Mouse (Mus musculus) limb, embryonic 13.5 days (tissue): Measurements from ENCODE around the gene Erbb3. TPM values are rescaled to one million over a fixed set of nuclear protein-coding genes. Genes with fewer than 3 reads are reported as not detected.
"Not testable (repeated sequence)": the region's sequence is repeated elsewhere in the genome, so short reads cannot be mapped to it uniquely, and the experiment has no call there.

Experiments used
- ATAC-seq: fragments of 200-750 bp; cut with Nextera tagmentation; 2 replicates; pipeline ENCODE4 v1.8.0; 2017; ENCODE audit warnings: low read depth, moderate number of reproducible peaks, moderate TSS enrichment; ENCODE audit not compliant: low FRiP score
- H3K27ac ChIP-seq: fragments of 300-500 bp; sonication (generic); 2 replicates; pipeline ENCODE4 v1.5.1; 2015; ENCODE audit warnings: inconsistent platforms, mild to moderate bottlenecking, moderate library complexity
- H3K27me3 ChIP-seq: fragments of 300-500 bp; sonication (generic); 2 replicates; pipeline ENCODE4 v1.6.1; 2015; ENCODE audit warnings: mild to moderate bottlenecking, inconsistent platforms
- H3K36me3 ChIP-seq: fragments of 300-500 bp; sonication (generic); 2 replicates; pipeline ENCODE4 v1.6.1; 2015; ENCODE audit warnings: inconsistent platforms, mild to moderate bottlenecking, moderate library complexity
- H3K4me1 ChIP-seq: fragments of 300-500 bp; sonication (generic); 2 replicates; pipeline ENCODE4 v1.6.1; 2015; ENCODE audit warnings: inconsistent platforms
- H3K4me2 ChIP-seq: fragments of 300-500 bp; sonication (generic); replicated peaks from 2 replicates; pipeline ENCODE4 v1.6.1; 2015; ENCODE audit warnings: inconsistent platforms, mild to moderate bottlenecking, moderate library complexity
- H3K4me3 ChIP-seq: fragments of 300-500 bp; sonication (generic); 2 replicates; pipeline ENCODE4 v1.5.1; 2015; ENCODE audit warnings: moderate library complexity, mild to moderate bottlenecking, inconsistent platforms
- H3K9ac ChIP-seq: fragments of 300-500 bp; sonication (generic); 2 replicates; pipeline ENCODE4 v1.6.1; 2015; ENCODE audit warnings: mild to moderate bottlenecking, inconsistent platforms
- H3K9me3 ChIP-seq: fragments of 300-500 bp; sonication (generic); 2 replicates; pipeline ENCODE4 v1.6.1; 2016; ENCODE audit warnings: inconsistent platforms
- WGBS: fragments of 180-500 bp; shearing (Covaris S2); methylation state at CpG from one replicate; pipeline ENCODE4 v1.1.7; 2015; 5-methylcytosine and 5-hydroxymethylcytosine counted together
- polyA plus RNA-seq: library from polyadenylated mRNA; unstranded; fragments of >200 nt; fragmentation: Nextera tagmentation; extraction: Ambion mirVana; gene quantifications from 2 replicates; pipeline ENCODE4 v1.2.1, GENCODE M21; 2015

The Erbb3 gene
- polyA plus RNA-seq, 1 experiment from 2014 or later, result 17.5 TPM

DNA sequence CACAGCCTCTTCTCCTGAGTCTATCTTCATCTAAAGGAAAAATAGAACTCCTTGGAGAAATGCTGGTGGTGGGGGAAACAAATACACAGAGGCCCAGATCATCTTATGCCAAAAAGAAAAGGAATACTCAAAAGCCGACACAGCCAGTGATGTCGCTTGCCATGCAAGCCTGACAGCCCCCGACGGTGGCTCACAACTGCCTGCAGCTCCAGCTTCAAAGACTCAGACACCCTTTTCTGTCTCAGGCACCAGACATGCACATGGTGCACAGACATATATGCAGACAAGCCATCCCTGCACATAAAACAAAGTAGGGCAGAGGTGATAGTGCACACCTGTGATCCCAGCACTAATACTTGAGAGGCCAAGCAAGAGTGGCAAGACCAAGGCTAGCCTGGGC, 9.7 kb downstream of the Erbb3 start:
- H3K9ac ChIP-seq, result no peak overlapping the region
- peaks cover 3% of the 10 kb centered on the region; the same call in 1 of the 2 replicates for H3K9me3 ChIP-seq
- H3K36me3 ChIP-seq, result peaks cover 14% of the 10 kb centered on the region
- H3K4me3 ChIP-seq, result no peak overlapping the region
- no peak overlapping the region for H3K4me2 ChIP-seq
- H3K27me3 ChIP-seq, result peaks cover 18% of the 10 kb centered on the region
- ATAC-seq, result no peak
- no peak overlapping the region for H3K27ac ChIP-seq
- peaks cover 11% of the 10 kb centered on the region for H3K4me1 ChIP-seq
- WGBS, result 66% methylated on average over 4 of the region's 4 CpGs

DNA sequence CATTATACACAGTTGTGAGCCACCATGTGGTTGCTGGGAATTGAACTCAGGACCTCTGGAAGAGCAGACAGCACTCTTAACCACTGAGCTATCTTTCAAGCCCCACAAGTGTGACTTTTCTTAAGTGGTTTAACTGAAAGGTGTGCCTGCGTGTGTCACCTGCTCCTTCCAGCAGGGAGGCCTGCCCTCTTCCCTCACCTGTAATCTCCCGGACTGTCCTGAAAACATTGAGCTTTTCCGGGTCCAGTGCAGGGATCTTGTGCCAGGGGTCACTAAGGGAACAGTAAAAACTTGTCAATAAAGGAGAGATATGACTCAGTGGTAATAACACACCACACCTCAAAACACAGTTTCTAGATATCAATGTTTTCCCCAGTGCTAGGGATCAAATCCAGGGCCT, 10.2 kb downstream of the Erbb3 start:
- no peak for ATAC-seq
- H3K4me2 ChIP-seq, result no peak overlapping the region
- H3K36me3 ChIP-seq, result peaks cover 14% of the 10 kb centered on the region
- H3K27me3 ChIP-seq, result peaks cover 14% of the 10 kb centered on the region
- no peak overlapping the region for H3K27ac ChIP-seq
- peaks cover 3% of the 10 kb centered on the region; the same call in 1 of the 2 replicates for H3K9me3 ChIP-seq
- H3K9ac ChIP-seq, result no peak overlapping the region
- no peak overlapping the region for H3K4me3 ChIP-seq
- WGBS, result 88% methylated on average over 3 of the region's 3 CpGs
- peaks cover 8% of the 10 kb centered on the region for H3K4me1 ChIP-seq

DNA sequence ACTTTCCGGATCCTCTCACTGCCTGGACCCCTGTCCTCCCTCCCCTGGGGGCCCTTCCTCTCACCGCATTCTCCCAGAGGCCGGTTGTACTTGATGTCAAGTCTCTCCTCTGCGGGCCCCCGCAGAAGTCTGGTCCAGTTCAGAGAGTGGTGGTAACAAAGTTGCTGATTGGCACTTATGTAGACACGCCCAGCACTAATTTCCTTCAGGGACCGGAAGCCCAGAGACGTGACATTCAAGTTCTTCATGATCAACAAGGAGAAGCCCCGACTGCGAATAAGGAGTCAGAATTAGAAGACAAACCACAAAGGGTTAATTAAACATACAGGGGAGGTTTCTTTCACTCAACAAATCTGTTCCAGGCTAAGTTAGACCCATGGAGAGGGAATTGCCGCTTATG, 11.1 kb downstream of the Erbb3 start:
- Histone ChIP-seq H3K36me3 (peaks cover 14% of the 10 kb centered on the region), H3K27ac (no peak overlapping the region), H3K9me3 (peaks cover 3% of the 10 kb centered on the region; the same call in 1 of the 2 replicates), H3K4me3 (no peak overlapping the region), H3K4me2 (no peak overlapping the region), H3K4me1 (no peaks in the 10 kb centered on the region), H3K9ac (no peak overlapping the region), H3K27me3 (peaks cover 4% of the 10 kb centered on the region; the same call in 1 of the 2 replicates)
- no peak for ATAC-seq
- 73% methylated on average over 11 of the region's 11 CpGs for WGBS

DNA sequence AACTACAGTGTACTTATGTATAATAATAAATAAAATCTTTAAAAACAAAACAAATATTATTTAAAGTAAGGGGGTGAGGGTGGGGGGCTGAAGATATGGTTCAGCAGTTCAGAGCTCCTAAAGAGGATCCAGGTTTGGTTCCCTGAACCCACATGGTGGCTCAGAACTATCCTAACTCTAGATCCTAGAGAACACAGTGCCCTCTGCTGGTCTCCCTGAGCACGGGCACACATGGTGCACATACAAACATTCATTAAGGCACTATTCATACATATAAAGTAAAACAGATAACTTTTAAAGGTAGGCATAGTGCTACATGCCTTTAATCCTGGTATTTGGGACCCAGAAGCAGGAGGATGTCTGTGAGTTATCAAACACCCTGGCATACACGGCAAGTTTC, 14.4 kb downstream of the Erbb3 start:
- no peak overlapping the region for H3K4me2 ChIP-seq
- H3K36me3 ChIP-seq, result peaks cover 14% of the 10 kb centered on the region
- 90% methylated on average over 2 of the region's 2 CpGs for WGBS

DNA sequence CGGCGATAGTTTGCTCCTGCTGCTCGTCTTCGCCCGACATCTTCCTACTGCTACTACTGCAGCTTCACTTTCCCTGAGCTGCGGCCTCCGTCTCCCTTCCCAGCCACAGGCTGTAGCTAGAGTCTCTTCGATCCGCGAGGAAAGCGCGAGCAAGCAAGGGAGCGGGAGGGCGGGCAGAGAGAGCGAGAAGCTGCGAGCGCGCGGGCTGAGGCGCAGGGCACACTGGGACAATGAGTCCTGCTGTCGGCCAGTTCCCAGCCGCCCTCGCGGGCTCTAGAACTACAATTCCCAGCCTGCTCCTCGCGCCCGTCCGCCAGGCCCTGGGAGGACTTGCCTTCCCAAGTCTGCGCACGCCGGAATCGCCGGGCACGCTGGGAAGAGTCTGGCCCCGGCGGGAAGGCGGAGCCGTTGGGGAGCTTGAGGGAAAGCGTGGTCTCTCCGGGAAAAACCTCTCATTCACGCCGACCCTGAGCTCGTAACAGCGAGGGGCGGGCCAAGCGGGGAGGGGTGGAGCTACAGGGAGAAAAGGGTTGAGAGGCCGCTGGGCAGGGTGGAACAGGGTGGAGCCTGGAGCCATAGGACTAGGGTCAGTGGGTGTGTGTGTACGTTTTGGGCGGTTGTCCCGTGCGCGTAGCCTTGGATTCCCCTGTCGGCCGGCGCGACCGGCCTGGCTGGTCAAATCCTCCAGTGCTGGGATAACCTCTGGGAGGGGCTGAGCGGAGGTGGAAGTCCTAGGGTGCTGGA, 23.5 kb downstream of the Erbb3 start, which contains the start of gene Pa2g4:
Gene Pa2g4, minus strand, starts transcription at position 200 of the 744 bp plus-strand sequence.
- Histone ChIP-seq H3K9me3 (no peaks in the 10 kb centered on the region), H3K36me3 (peaks cover 31% of the 10 kb centered on the region), H3K4me3 (peak within 1 kb of the TSS; percentile 94), H3K27me3 (no peaks in the 10 kb centered on the region), H3K27ac (peak within 1 kb of the TSS; percentile 93), H3K9ac (peak within 1 kb of the TSS; percentile 97), H3K4me1 (peaks cover 15% of the 10 kb centered on the region), H3K4me2 (peak within 1 kb of the TSS; percentile 96)
- WGBS, result under 1% methylated on average over 58 of the region's 58 CpGs
- ATAC-seq, result peak; percentile 99

More for the DNA sequence above, 14.4 kb downstream of the Erbb3 start:
- no peak overlapping the region for H3K4me3 ChIP-seq
- no peak for ATAC-seq
- no peak overlapping the region for H3K9ac ChIP-seq
- H3K9me3 ChIP-seq, result peaks cover 3% of the 10 kb centered on the region; the same call in 1 of the 2 replicates
- no peaks in the 10 kb centered on the region for H3K4me1 ChIP-seq
- H3K27ac ChIP-seq, result no peak overlapping the region
- H3K27me3 ChIP-seq, result no peaks in the 10 kb centered on the region

DNA sequence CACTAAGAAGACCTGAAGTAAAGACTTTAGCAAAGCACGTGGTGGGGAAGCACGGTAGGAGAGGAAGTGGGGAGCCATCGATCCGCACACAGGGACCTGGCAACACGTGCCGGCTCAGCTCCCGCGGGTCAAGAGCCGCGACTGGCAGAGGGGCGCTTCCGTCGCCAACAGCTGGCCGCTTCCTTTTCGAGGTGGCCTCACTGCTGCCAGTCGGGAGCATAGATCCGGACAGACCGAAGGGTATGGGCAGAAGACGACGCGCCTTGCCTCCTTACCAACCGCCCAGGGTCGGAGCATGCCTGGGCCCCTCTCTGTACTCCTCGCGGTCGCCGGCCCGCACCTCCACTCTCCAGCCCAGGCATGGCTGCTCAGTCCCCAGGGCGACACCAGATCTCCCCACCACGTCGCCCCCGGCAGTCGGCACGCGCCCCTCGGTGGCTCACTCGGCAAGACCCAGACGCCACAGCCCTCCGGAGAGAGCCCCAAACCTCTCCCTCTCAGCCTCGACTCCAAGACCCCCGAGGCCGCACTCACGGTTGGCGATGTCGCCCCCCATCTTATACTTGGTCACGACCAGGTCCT, 24.2 kb downstream of the Erbb3 start:
- under 1% methylated on average over 46 of the region's 46 CpGs for WGBS
- peaks cover 38% of the 10 kb centered on the region for H3K36me3 ChIP-seq
- peak overlapping the region; percentile 96 for H3K4me2 ChIP-seq
- peak overlapping the region; percentile 97 for H3K9ac ChIP-seq
- peak; percentile 34 for ATAC-seq
- H3K27me3 ChIP-seq, result no peaks in the 10 kb centered on the region
- H3K27ac ChIP-seq, result peak overlapping the region; percentile 92
- H3K9me3 ChIP-seq, result no peaks in the 10 kb centered on the region
- H3K4me3 ChIP-seq, result peak overlapping the region; percentile 94
- H3K4me1 ChIP-seq, result peaks cover 15% of the 10 kb centered on the region

DNA sequence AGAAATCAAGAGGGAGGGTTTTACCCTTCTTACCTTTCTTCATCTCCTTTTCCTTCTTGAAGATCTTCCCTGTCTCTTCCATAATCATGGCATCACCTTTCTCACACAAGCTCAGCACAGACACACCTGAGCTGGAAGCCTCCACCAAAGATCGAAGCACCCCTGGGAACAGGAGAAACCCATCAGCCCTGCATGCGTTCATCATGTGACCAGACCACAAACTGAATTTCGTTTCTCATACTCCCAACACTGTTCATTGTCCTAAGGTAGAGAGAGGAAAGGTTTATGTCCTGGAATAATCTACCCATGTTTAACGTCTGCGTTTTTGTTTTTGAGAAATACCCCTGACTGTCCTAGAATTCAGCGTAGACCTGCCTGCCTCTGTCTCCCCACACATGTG, 25.9 kb downstream of the Erbb3 start:
- H3K9me3 ChIP-seq, result no peaks in the 10 kb centered on the region
- H3K4me2 ChIP-seq, result peak overlapping the region; percentile 96
- WGBS, result 92% methylated on average over 6 of the region's 6 CpGs
- no peaks in the 10 kb centered on the region for H3K27me3 ChIP-seq
- no peak overlapping the region for H3K27ac ChIP-seq
- peak overlapping the region; percentile 53 for H3K9ac ChIP-seq
- H3K4me3 ChIP-seq, result peak overlapping the region; percentile 94
- peaks cover 55% of the 10 kb centered on the region for H3K36me3 ChIP-seq
- H3K4me1 ChIP-seq, result peaks cover 15% of the 10 kb centered on the region
- ATAC-seq, result no peak

DNA sequence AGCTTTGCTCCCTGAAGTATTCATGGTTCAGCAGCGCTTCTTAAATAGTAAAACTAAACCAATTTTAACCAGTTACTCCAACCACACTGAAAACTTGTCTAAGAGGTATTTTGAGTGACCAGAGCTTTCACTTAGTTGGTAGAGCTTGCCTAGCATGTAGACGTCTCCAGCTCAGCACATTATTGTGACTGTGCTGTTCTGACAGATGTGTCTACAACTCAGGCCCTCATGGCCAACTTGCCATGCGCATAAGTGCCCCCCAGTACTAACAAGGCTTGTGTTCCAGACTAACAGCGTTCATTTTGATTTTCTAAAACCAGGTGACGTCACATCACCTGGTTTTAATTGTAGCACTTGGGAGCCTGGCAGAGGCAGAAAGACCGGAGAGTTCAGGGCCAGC, 32.5 kb downstream of the Erbb3 start:
- H3K36me3 ChIP-seq, result peaks cover 51% of the 10 kb centered on the region

DNA sequence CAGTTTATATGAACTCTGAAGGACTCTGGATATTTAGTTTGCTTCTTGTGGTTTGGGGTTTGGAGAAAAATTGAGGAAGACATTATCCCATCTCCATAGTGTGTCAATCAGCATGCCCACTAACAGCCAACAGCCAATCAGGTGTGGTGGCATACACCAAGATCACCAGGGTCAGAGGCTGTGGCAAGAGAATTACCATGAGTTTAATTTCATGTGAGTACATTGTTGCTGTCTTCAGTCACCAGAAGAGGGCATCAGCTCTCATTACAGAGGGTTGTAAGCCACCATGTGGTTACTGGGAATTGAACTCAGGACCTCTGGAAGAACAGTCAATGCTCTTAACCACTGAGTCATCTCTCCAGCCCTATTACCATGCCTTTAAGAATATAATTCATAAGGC, 33.2 kb downstream of the Erbb3 start:
- ATAC-seq, result no peak
- no peaks in the 10 kb centered on the region for H3K9me3 ChIP-seq

More for the DNA sequence above, 32.5 kb downstream of the Erbb3 start:
- Histone ChIP-seq H3K4me2 (no peak overlapping the region), H3K4me3 (no peak overlapping the region), H3K9ac (no peak overlapping the region), H3K27ac (no peak overlapping the region), H3K27me3 (no peaks in the 10 kb centered on the region), H3K4me1 (no peaks in the 10 kb centered on the region), H3K9me3 (no peaks in the 10 kb centered on the region)
- WGBS, result 61% methylated on average over 6 of the region's 6 CpGs
- no peak for ATAC-seq

DNA sequence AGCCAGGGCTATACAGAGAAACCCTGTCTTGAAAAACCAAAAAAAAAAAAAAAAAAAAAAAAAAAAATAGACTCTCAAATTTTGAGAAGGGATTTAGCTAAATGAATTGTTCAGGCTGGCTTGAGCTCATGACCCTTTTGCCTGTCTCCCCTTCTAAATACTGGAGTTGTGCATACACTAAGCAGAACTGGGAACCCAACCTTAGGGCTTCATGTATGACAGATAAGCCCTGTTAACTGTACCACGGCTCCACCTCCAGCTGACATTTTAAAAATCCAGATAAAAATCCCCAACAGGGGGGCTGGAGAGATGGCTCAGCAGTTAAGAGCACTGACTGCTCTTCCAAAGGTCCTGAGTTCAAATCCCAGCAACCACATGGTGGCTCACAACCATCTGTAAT, 33.9 kb downstream of the Erbb3 start:
- H3K4me3 ChIP-seq, H3K27ac ChIP-seq, H3K4me1 ChIP-seq, H3K9ac ChIP-seq, H3K9me3 ChIP-seq, H3K27me3 ChIP-seq, H3K4me2 ChIP-seq, ATAC-seq: not testable (repeated sequence)
- WGBS, result 89% methylated on average over 1 of the region's 1 CpGs
- peaks cover 37% of the 10 kb centered on the region for H3K36me3 ChIP-seq

More for the DNA sequence above, 33.2 kb downstream of the Erbb3 start:
- no peak overlapping the region for H3K4me3 ChIP-seq
- no peak overlapping the region for H3K9ac ChIP-seq
- H3K27me3 ChIP-seq, result no peaks in the 10 kb centered on the region
- no peak overlapping the region for H3K4me2 ChIP-seq
- H3K27ac ChIP-seq, result no peak overlapping the region
- H3K4me1 ChIP-seq, result no peaks in the 10 kb centered on the region
- H3K36me3 ChIP-seq, result peaks cover 44% of the 10 kb centered on the region

DNA sequence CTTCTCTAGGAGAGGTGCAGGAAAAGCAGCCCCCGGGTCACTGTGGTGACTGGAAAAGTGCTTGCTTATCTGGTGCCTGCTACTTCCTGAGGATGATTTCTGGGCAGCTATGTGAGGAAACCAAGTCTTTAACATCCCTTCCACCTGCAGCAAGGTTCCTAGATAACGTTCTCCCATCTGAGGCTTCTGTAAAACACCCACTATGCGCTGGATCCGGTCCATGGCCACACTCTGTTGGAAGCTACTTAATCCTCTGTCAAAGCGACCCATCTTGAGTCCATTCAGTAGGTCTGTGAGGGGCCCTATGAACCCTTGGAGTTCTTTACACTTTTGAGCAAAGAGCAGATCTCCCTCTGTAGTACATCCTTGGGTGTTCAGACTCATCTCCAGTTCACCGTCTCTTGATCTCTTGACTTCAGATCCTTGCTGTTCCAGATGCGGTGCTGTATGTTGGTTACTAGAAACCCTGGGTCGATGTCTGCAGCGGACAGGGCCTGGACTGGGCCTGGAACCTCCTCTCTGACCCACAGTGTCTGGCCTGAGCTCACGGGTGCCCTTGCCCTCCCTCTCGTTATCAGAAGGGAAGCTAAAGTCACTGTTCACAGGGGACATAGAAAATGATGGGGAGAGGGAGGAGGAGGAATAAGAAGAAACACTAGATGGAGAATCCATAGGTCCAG, 39.2 kb downstream of the Erbb3 start:
- not testable (repeated sequence) for ATAC-seq, H3K36me3 ChIP-seq, H3K27ac ChIP-seq, H3K4me3 ChIP-seq, H3K27me3 ChIP-seq, H3K9ac ChIP-seq, H3K9me3 ChIP-seq, H3K4me2 ChIP-seq
- H3K4me1 ChIP-seq, result peaks cover 16% of the 10 kb centered on the region
- 90% methylated on average over 11 of the region's 11 CpGs for WGBS

DNA sequence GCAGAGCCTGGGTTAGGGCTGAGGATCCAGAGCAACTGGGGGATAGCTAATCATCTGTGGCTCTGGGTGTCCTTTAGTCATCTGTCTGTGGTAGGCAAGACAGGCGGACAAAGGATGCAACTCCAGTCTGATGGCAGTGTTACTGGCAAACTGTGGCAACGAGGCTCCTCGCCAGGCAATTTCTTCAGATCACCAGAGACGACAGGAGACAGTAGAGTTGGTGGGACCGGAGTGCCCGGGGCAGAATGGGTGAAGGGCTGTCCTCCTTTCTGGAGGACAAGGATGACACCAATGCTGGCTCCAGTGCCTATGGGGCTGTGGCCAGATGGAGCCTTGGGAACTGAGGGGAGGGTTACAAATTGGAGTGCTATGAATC, 39.8 kb downstream of the Erbb3 start:
- H3K27me3 ChIP-seq, H3K4me3 ChIP-seq, H3K27ac ChIP-seq, H3K9ac ChIP-seq, H3K9me3 ChIP-seq, ATAC-seq: not testable (repeated sequence)
- WGBS, result 66% methylated on average over 6 of the region's 6 CpGs
- peaks cover 10% of the 10 kb centered on the region for H3K36me3 ChIP-seq
- peaks cover 16% of the 10 kb centered on the region for H3K4me1 ChIP-seq
- H3K4me2 ChIP-seq, result peak overlapping the region; percentile 87; the same call in 1 of the 2 replicates
